Mouse (Mus musculus) skeletal muscle tissue, postnatal 0 days (tissue): Measurements from ENCODE around the gene Bpifb9b. TPM values are rescaled to one million over a fixed set of nuclear protein-coding genes. Genes with fewer than 3 reads are reported as not detected.

Experiments
- polyA plus RNA-seq: library from polyadenylated mRNA; unstranded; fragments of >200 nt; fragmentation: Nextera tagmentation; extraction: Ambion mirVana; gene quantifications from 2 replicates; pipeline ENCODE4 v1.2.1, GENCODE M21; 2015

The Bpifb9b gene
- not detected in 2 replicates for polyA plus RNA-seq

DNA sequence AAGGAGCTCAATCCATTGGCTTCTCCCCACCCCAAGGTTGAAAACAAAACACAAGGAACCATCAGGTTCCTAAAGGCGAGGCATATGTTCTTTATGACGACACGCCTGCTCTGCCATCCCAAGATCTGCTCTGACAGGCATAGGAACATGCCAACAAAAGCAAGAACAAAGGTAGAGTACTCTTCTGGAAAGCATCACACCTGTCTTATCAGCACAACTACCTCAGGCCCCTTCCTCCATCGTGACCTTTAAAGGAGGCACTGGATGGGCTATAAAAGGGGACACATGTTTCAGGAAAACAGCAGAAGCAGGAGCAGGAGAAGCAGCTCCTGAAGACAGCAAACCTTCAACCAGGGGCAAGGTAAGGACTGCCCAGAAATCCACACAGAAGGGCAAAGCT, at the start of gene Bpifb9b:
Gene Bpifb9b, plus strand, starts transcription at position 301 of the 400 bp plus-strand sequence.

DNA sequence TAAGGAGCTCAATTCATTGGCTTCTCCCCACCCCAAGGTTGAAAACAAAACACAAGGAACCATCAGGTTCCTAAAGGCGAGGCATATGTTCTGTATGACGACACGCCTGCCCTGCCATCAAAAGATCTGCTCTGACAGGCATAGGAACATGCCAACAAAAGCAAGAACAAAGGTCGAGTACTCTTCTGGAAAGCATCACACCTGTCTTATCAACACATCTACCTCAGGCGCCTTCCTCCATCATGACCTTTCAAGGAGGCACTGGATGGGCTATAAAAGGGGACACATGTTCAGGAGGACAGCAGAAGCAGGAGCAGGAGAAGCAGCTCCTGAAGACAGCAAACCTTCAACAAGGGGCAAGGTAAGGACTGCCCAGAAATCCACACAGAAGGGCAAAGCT, 49.5 kb upstream of the Bpifb9b start, which contains the start of gene Bpifb9a:
Gene Bpifb9a, plus strand, starts transcription at position 301 of the 400 bp plus-strand sequence.

Other genes with a start within 250 kb of the Bpifb9b start
- gene Bpifa3, start 176.9 kb upstream of the Bpifb9b start, polyA plus RNA-seq: not detected in 2 replicates
- 0.18 TPM in 1 of 2 replicates, not detected in the other for gene Bpifa1, start 164.3 kb upstream of the Bpifb9b start, polyA plus RNA-seq
- gene Bpifa5, start 144.6 kb upstream of the Bpifb9b start, polyA plus RNA-seq: not detected in 2 replicates
- 0.14 TPM in 1 of 2 replicates, not detected in the other for gene Bpifb1, start 116.4 kb upstream of the Bpifb9b start, polyA plus RNA-seq
- gene Bpifb5, start 83.5 kb upstream of the Bpifb9b start, polyA plus RNA-seq: 0.18 and 0.31 TPM in 2 replicates
- gene Bpifb9a, start 49.4 kb upstream of the Bpifb9b start, polyA plus RNA-seq: not detected in 2 replicates
- 11.7 and 24.9 TPM in 2 replicates for gene Cdk5rap1, start 65.8 kb downstream of the Bpifb9b start, polyA plus RNA-seq
- gene Snta1, start 100.9 kb downstream of the Bpifb9b start, polyA plus RNA-seq: 97.6 and 111 TPM in 2 replicates
- 16.8 and 17.4 TPM in 2 replicates for gene Cbfa2t2, start 129.3 kb downstream of the Bpifb9b start, polyA plus RNA-seq
- 1.0 and 1.3 TPM in 2 replicates for gene 1700003F12Rik, start 239.9 kb downstream of the Bpifb9b start, polyA plus RNA-seq
- gene Actl10, start 244.5 kb downstream of the Bpifb9b start, polyA plus RNA-seq: not detected in 2 replicates